Mouse (Mus musculus) testis, adult 2 months (tissue): ENCODE measurements around the gene Nme8. TPM values are rescaled to one million over a fixed set of nuclear protein-coding genes. Genes with fewer than 3 reads are reported as not detected.

Experiments used
- H3K27ac ChIP-seq: fragments of 200-500 bp; 2 replicates; pipeline ENCODE4 v1.5.1; 2012; ENCODE audit warnings: low read depth, low read length; ENCODE audit not compliant: control insufficient read depth, insufficient read depth
- H3K27me3 ChIP-seq: fragments of 200-500 bp; 2 replicates; pipeline ENCODE4 v1.6.1; 2012; ENCODE audit warnings: mild to moderate bottlenecking, low read length, moderate library complexity; ENCODE audit not compliant: control insufficient read depth, insufficient read depth
- H3K36me3 ChIP-seq: fragments of 200-500 bp; 2 replicates; pipeline ENCODE4 v1.6.1; 2012; ENCODE audit warnings: mild to moderate bottlenecking, low read length; ENCODE audit not compliant: control insufficient read depth, insufficient read depth
- H3K4me1 ChIP-seq: fragments of 200-500 bp; 2 replicates; pipeline ENCODE4 v1.6.1; 2012; ENCODE audit warnings: low read length; ENCODE audit not compliant: control insufficient read depth, insufficient read depth
- H3K4me3 ChIP-seq: fragments of 200-500 bp; 2 replicates; pipeline ENCODE4 v1.5.1; 2012; ENCODE audit warnings: low read depth, mild to moderate bottlenecking, low read length, moderate library complexity, mixed read lengths; ENCODE audit not compliant: control insufficient read depth
- CTCF ChIP-seq: fragments of 200-500 bp; IDR thresholded peaks from 2 replicates; pipeline ENCODE4 v1.5.1; 2012; ENCODE audit warnings: low read depth, mild to moderate bottlenecking, inconsistent platforms, low read length, moderate library complexity; ENCODE audit not compliant: control insufficient read depth, insufficient read depth, insufficient replicate concordance
- POLR2A ChIP-seq: fragments of 200-500 bp; IDR thresholded peaks from 2 replicates; pipeline ENCODE4 v1.6.1; 2012; ENCODE audit warnings: low read depth, mild to moderate bottlenecking, inconsistent platforms, low read length, moderate library complexity; ENCODE audit not compliant: control insufficient read depth
- polyA plus RNA-seq: library from polyadenylated mRNA; depleted of rRNA; stranded (reverse); fragments of >200 nt; gene quantifications from 2 replicates; pipeline ENCODE4 v1.2.3, GENCODE M21; 2012

Gene Nme8
- polyA plus RNA-seq, 1 experiment: 47.5 TPM

- Histone ChIP-seq H3K27me3 (no peaks in the 10 kb centered on the region), H3K4me1 (no peaks in the 10 kb centered on the region), H3K27ac (no peak overlapping the region), H3K4me3 (no peak overlapping the region), H3K36me3 (no peaks in the 10 kb centered on the region)
- TF ChIP-seq POLR2A (no peak), CTCF (no peak)
Observed at GRCm38 (mm10) chr13:19643519-19643918, 54.1 kb downstream of the Nme8 start.

- Histone ChIP-seq H3K36me3 (no peaks in the 10 kb centered on the region), H3K4me1 (no peaks in the 10 kb centered on the region), H3K4me3 (no peak overlapping the region), H3K27me3 (no peaks in the 10 kb centered on the region), H3K27ac (no peak overlapping the region)
- no peak for TF ChIP-seq POLR2A
- TF ChIP-seq CTCF: no peak
Observed at GRCm38 (mm10) chr13:19640203-19640851, 57.3 kb downstream of the Nme8 start.

GRCm38 (mm10) chr13:19636131-19636530 is 61.5 kb downstream of the Nme8 start:
- TF ChIP-seq CTCF: no peak
- TF ChIP-seq POLR2A: no peak

GRCm38 (mm10) chr13:19630768-19631709 is 66.6 kb downstream of the Nme8 start:
- H3K4me1 ChIP-seq: no peaks in the 10 kb centered on the region
- H3K36me3 ChIP-seq: no peaks in the 10 kb centered on the region
- H3K27me3 ChIP-seq: no peaks in the 10 kb centered on the region
- TF ChIP-seq POLR2A (no peak), CTCF (no peak)
- no peak overlapping the region for H3K27ac ChIP-seq
- H3K4me3 ChIP-seq: no peak overlapping the region

More at GRCm38 (mm10) chr13:19636131-19636530, 61.5 kb downstream of the Nme8 start:
- no peaks in the 10 kb centered on the region for H3K4me1 ChIP-seq
- H3K36me3 ChIP-seq: no peaks in the 10 kb centered on the region
- no peak overlapping the region for H3K4me3 ChIP-seq
- H3K27ac ChIP-seq: no peak overlapping the region
- H3K27me3 ChIP-seq: no peaks in the 10 kb centered on the region

GRCm38 (mm10) chr13:19626473-19626872 is 71.1 kb downstream of the Nme8 start:
- Histone ChIP-seq H3K27me3 (no peaks in the 10 kb centered on the region), H3K4me1 (peaks cover 5% of the 10 kb centered on the region), H3K27ac (no peak overlapping the region), H3K36me3 (no peaks in the 10 kb centered on the region), H3K4me3 (no peak overlapping the region)
- TF ChIP-seq CTCF (no peak), POLR2A (no peak)

- H3K4me1 ChIP-seq: peaks cover 5% of the 10 kb centered on the region
- no peaks in the 10 kb centered on the region for H3K36me3 ChIP-seq
- no peak overlapping the region for H3K27ac ChIP-seq
- no peak overlapping the region for H3K4me3 ChIP-seq
- no peak for TF ChIP-seq CTCF
- no peak for TF ChIP-seq POLR2A
- H3K27me3 ChIP-seq: no peaks in the 10 kb centered on the region
Observed at GRCm38 (mm10) chr13:19624632-19625320, 72.8 kb downstream of the Nme8 start.
